Mouse (Mus musculus) liver, postnatal 0 days (tissue): ENCODE measurements at regions not wholly inside any gene's neighbourhood (a gene's known extent, or its start where the extent isn't known, plus 50 kb on each side); places are given as distances from the start of the nearest gene placed in this dataset.

Source experiments
- CTCF ChIP-seq: sonication (generic); IDR thresholded peaks from 2 replicates; pipeline ENCODE4 v1.5.1; 2016; ENCODE audit warnings: antibody characterized with exemption, low read depth
- EP300 ChIP-seq: IDR thresholded peaks from 2 replicates; pipeline ENCODE4 v1.6.1; 2016; ENCODE audit warnings: antibody characterized with exemption, low read depth, mild to moderate bottlenecking

DNA sequence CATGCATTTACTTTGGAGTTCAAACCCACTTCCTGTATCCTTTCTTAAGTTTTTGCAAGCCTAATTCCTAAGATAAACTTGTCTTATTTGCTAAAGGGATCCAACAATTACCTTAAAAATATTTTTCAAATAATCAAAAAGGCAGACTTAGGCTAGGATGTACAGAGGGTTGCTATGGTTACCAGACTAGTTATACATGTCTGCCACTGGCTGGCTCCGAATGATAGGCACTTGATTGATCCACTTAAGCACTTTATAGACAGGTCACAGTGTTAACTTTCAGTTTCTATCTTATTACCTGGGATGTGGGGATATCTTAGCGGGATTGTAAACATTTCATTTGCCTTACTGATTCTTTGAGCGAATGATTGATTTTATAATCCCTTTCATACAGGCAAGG, 346.6 kb downstream of the Zfp619 start:
- TF ChIP-seq CTCF = no peak
- TF ChIP-seq EP300 = no peak
